Mouse (Mus musculus) olfactory bulb, adult 2 months (tissue): ENCODE measurements at regions not wholly inside any gene's neighbourhood (a gene's known extent, or its start where the extent isn't known, plus 50 kb on each side); places are given as distances from the start of the nearest gene placed in this dataset.

Source experiments
- CTCF ChIP-seq: fragments of 200-500 bp; IDR thresholded peaks from 2 replicates; pipeline ENCODE4 v1.5.1; 2012; ENCODE audit warnings: low read depth, mild to moderate bottlenecking, low read length, moderate library complexity; ENCODE audit not compliant: insufficient read depth
- POLR2A ChIP-seq: fragments of 200-500 bp; IDR thresholded peaks from 2 replicates; pipeline ENCODE4 v1.6.1; 2012; ENCODE audit warnings: mild to moderate bottlenecking, low read depth, low read length, moderate library complexity; ENCODE audit not compliant: insufficient read depth

GRCm38 (mm10) chr8:91997892-91998189, 196.0 kb upstream of the Irx3 start:
- TF ChIP-seq CTCF (no peak), POLR2A (no peak)
